ENCODE assay signal across 7 mouse cellular contexts in the genomic region with DNA sequence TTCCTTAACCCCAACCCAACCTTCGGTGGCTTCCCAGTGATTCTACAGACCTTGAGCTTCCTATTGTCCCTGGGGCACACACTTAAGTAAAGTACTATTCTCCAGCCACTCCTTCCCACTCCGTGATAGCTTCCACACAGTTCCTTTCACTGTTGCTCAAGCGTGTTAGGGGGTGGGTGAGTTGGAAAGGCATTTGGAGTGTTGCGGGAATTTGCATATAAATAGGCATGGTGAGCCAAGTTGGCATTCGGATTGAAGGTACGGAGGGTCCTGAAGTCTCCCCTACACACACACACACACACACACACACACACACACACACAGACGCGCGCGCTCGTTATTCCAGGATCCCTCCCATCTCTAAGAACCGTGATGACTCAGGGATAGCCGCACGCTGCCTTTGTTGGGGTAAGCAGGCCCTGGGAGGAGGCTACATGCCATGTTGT. TPM values are rescaled to one million over a fixed set of nuclear protein-coding genes. Genes with fewer than 3 reads are reported as not detected.
DNase-seq lines count a peak whose midpoint lies in the region; ATAC-seq and TF ChIP-seq lines count a peak whose summit lies in the region.

No protein-coding gene starts in this region.

- peaks cover 23% of the 10 kb centered on the region for H3K4me1 ChIP-seq in forebrain, embryonic 10.5 days
- H3K4me1 ChIP-seq in liver, embryonic 14.5 days (replicated peaks; ENCODE audit: control insufficient read depth in 2 of 2, insufficient read depth in 2 of 2, low read length in 1 of 2) = 0 out of 4 replicates have a peak, but pooled peaks cover 0 to 2% of the 10 kb centered on the region in 2 experiments

- TF ChIP-seq CTCF in liver, embryonic 14.5 days (IDR thresholded peaks at IDR 0.05; ENCODE audit: low read depth) = no peak

- H3K4me2 ChIP-seq in liver, embryonic 14.5 days (ENCODE audit: low read depth) = peak overlapping the region; percentile 57

- H3K27ac ChIP-seq in forebrain, embryonic 10.5 days = no peak overlapping the region
- no peak overlapping the region for H3K27ac ChIP-seq in liver, embryonic 14.5 days

- peak; percentile 17 for DNase-seq in kidney, postnatal 10 days
- DNase-seq in kidney, postnatal 25 days = no peak
- peak; percentile 72 for DNase-seq in Muller cell, postnatal 12 days (ENCODE audit: inconsistent ontology term)
- peak; percentile 31 for DNase-seq in forebrain, embryonic 10.5 days (ENCODE audit: extremely low spot score, low spot score)
- no peak for DNase-seq in liver, embryonic 14.5 days (ENCODE audit: low read depth in 3 of 3, low spot score in 3 of 3)
- DNase-seq in adipocyte (ENCODE audit: low spot score) = no peak
- DNase-seq in spleen, postnatal 10 days (ENCODE audit: low spot score in 2 of 2) = no peak

- ATAC-seq in liver, embryonic 14.5 days (ENCODE audit: insufficient read depth) = no peak

- no peaks in the 10 kb centered on the region for H3K9me3 ChIP-seq in forebrain, embryonic 10.5 days
- no peaks in the 10 kb centered on the region for H3K9me3 ChIP-seq in liver, embryonic 14.5 days (ENCODE audit: control insufficient read depth, low read length)

- H3K36me3 ChIP-seq in forebrain, embryonic 10.5 days (replicated peaks) = no peaks in the 10 kb centered on the region
- H3K36me3 ChIP-seq in liver, embryonic 14.5 days (replicated peaks; ENCODE audit: control insufficient read depth, insufficient read depth, low read depth) = no peaks in the 10 kb centered on the region

- peaks cover 72% of the 10 kb centered on the region for H3K27me3 ChIP-seq in forebrain, embryonic 10.5 days (ENCODE audit: poor library complexity, severe bottlenecking)
- peaks cover 40% of the 10 kb centered on the region for H3K27me3 ChIP-seq in liver, embryonic 14.5 days (ENCODE audit: control insufficient read depth, insufficient read depth, low read length)

- 0% methylated on average over 14 of the region's 14 CpGs for WGBS in forebrain, embryonic 10.5 days
- WGBS in liver, embryonic 14.5 days (ENCODE audit: insufficient replicate concordance) = 5% methylated on average over 14 of the region's 14 CpGs

- no peak overlapping the region for H3K9ac ChIP-seq in liver, embryonic 14.5 days (replicated peaks)

- no peak for TF ChIP-seq EP300 in liver, embryonic 14.5 days (IDR thresholded peaks at IDR 0.05; ENCODE audit: low read depth)

- peak overlapping the region; percentile 77 for H3K4me3 ChIP-seq in forebrain, embryonic 10.5 days
- peak overlapping the region; percentile 30 to 36 for H3K4me3 ChIP-seq in liver, embryonic 14.5 days (ENCODE audit: insufficient read depth in 1 of 2, low read depth in 2 of 2, low read length in 2 of 2)

RNA-seq across cellular contexts. Expression of a gene that starts 0.5 kb away (rescaled TPM):
- 0.64 and 0.71 TPM in 2 replicates for polyA plus RNA-seq in forebrain, embryonic 10.5 days (2016; fragmentation: Nextera tagmentation; extraction: Ambion mirVana)
- polyA plus RNA-seq in liver, embryonic 14.5 days (2012; rRNA removed) = 0.09 and 0.12 TPM in 2 replicates
- polyA plus RNA-seq in liver, embryonic 14.5 days (2014; fragmentation: Nextera tagmentation; extraction: Ambion mirVana) = 0.14 TPM in 1 of 2 replicates, not detected in the other

RNA-seq across cellular contexts. Expression of a gene that starts 30.4 kb away (rescaled TPM):
- 154 and 156 TPM in 2 replicates for polyA plus RNA-seq in forebrain, embryonic 10.5 days (2016; fragmentation: Nextera tagmentation; extraction: Ambion mirVana)
- 35.0 and 35.7 TPM in 2 replicates for polyA plus RNA-seq in liver, embryonic 14.5 days (2012; rRNA removed)
- polyA plus RNA-seq in liver, embryonic 14.5 days (2014; fragmentation: Nextera tagmentation; extraction: Ambion mirVana) = 50.6 and 51.4 TPM in 2 replicates

RNA-seq across cellular contexts. Expression of a gene that starts 33.4 kb away (rescaled TPM):
- polyA plus RNA-seq in forebrain, embryonic 10.5 days (2016; fragmentation: Nextera tagmentation; extraction: Ambion mirVana) = 44.7 and 46.9 TPM in 2 replicates
- 12.8 and 27.9 TPM in 2 replicates for polyA plus RNA-seq in liver, embryonic 14.5 days (2012; rRNA removed)
- polyA plus RNA-seq in liver, embryonic 14.5 days (2014; fragmentation: Nextera tagmentation; extraction: Ambion mirVana) = 34.6 and 35.4 TPM in 2 replicates

RNA-seq across cellular contexts. Expression of a gene that starts 55.2 kb away (rescaled TPM):
- 3.4 and 3.8 TPM in 2 replicates for polyA plus RNA-seq in forebrain, embryonic 10.5 days (2016; fragmentation: Nextera tagmentation; extraction: Ambion mirVana)
- 2.1 and 2.7 TPM in 2 replicates for polyA plus RNA-seq in liver, embryonic 14.5 days (2012; rRNA removed)
- 0.27 and 0.42 TPM in 2 replicates for polyA plus RNA-seq in liver, embryonic 14.5 days (2014; fragmentation: Nextera tagmentation; extraction: Ambion mirVana)

Comparison
In these comparisons a context has a peak if more than half of its experiments do, and no peak if none do; other contexts are left out.
1. DNase-seq: peak in kidney, postnatal 10 days (single experiment), Muller cell, postnatal 12 days (single experiment) and forebrain, embryonic 10.5 days (single experiment); none in kidney, postnatal 25 days (0 of 2), liver, embryonic 14.5 days (0 of 3), adipocyte (single experiment) and spleen, postnatal 10 days (0 of 2).